Mouse (Mus musculus) kidney, adult 2 months (tissue): ENCODE data around the gene Sgk2.

Source experiments
- CTCF ChIP-seq: fragments of 200-500 bp; conservative IDR thresholded peaks from 2 replicates; pipeline ENCODE4 v1.5.1; 2011; ENCODE audit warnings: low read depth, mild to moderate bottlenecking, control low read depth, low read length, moderate library complexity, mixed read lengths; ENCODE audit not compliant: insufficient read depth, insufficient read length
- POLR2A ChIP-seq: fragments of 200-500 bp; IDR thresholded peaks from one replicate; pipeline ENCODE4 v1.6.1; 2011; ENCODE audit warnings: low read depth, low read length, control low read depth

DNA sequence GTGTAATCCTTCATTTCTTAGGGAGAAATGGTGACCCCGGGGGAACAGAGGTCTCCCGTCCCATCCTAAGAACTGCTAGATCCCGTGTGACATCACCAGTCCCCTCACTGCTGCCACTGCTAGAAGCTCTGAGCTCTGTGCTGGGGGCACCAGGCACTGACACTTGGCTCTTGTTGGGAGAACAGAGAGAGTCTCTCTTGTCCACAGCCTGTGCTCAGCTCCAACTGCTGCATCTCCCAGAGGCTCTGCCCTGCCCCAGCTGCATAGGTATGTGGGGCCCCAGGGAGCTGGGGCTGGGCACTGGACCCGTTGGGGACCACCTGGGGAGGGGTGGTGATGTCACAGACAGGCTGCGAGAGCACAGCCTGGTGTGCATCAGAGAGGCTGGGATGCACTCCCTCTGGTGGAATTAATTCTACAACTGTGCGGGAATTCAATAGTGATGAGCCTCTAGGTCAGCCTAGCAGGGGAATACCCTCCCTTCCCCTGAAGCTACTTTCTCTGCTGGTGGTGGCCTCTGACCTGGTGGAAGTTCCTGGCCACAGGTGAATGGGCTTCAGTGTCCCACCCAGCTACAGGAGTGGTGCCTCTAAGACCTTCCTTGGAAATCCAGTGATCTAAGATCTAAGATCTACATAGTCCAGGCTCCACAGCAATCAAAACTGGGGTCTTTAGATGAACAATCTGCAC is 4.4 kb downstream of the Sgk2 start:
- TF ChIP-seq CTCF = peak; percentile 26; the same call in 1 of the 2 replicates
- no peak for TF ChIP-seq POLR2A
